Mouse (Mus musculus) liver, postnatal 0 days (tissue): Measurements from ENCODE around the gene Fam90a1a.

Experiments
- CTCF ChIP-seq: sonication (generic); IDR thresholded peaks from 2 replicates; pipeline ENCODE4 v1.5.1; 2016; ENCODE audit warnings: antibody characterized with exemption, low read depth
- EP300 ChIP-seq: IDR thresholded peaks from 2 replicates; pipeline ENCODE4 v1.6.1; 2016; ENCODE audit warnings: antibody characterized with exemption, low read depth, mild to moderate bottlenecking

DNA sequence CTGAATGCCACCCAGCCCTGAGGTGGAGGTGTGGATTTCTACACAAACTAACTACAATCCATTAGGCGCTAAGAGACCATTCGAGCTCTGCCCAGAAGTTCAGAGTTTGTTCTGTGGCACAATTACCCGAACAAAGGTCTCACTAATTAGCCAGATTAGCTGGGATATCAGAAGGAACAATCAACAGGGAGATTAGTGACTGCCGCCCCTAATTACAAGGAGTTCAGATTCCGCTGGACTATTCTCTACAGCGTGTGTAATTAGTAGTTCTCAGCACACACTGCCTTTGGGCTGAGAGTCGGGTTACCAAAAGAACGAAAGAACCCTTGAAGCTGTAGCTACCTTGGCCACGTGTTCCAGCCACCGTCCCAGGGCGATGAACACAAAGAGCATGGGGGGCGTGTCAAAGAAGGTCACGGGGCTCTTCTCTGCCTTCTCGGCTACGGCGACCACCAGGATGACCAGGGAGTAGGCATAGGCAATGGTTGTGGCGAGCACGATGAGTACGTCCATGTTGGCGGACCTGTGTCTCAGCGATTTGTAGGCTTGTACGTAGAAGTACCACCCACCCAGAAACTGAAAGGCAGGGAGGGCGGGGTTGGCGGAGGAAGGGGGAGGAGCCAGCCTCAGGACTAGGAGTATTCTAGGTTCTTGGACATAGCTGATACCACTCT is 54.7 kb downstream of the Fam90a1a start:
- TF ChIP-seq CTCF (no peak), EP300 (no peak)
